ENCODE assay signal across 8 mouse cellular contexts in genomic region chr17:87282007-87282705, GRCm38 (mm10). TPM values are rescaled to one million over a fixed set of nuclear protein-coding genes. Genes with fewer than 3 reads are reported as not detected.
A peak's percentile ranks its signal among the peaks of the same experiment; 100 is the strongest.
DNase-seq lines count a peak whose midpoint lies in the region; ATAC-seq and TF ChIP-seq lines count a peak whose summit lies in the region.

No protein-coding gene starts in this region.

- TF ChIP-seq POLR2A in limb, embryonic 14.5 days (IDR thresholded peaks at IDR 0.05; ENCODE audit: borderline replicate concordance, extremely low read depth, insufficient read depth, insufficient read length), result 0 out of 2 replicates have a peak, but pooled peaks have one; percentile 23
- 0 out of 2 replicates have a peak, but pooled peaks have one; percentile 6 for TF ChIP-seq POLR2A in spleen, adult 2 months (IDR thresholded peaks at IDR 0.05; ENCODE audit: low read depth, low read length)

- H3K4me2 ChIP-seq in embryonic facial prominence, embryonic 15.5 days (replicated peaks), result peak overlapping the region; percentile 88
- H3K4me2 ChIP-seq in kidney, embryonic 14.5 days (replicated peaks; ENCODE audit: low read depth, low read length), result peak overlapping the region; percentile 99
- peak overlapping the region; percentile 99 for H3K4me2 ChIP-seq in limb, embryonic 14.5 days (replicated peaks; ENCODE audit: low read depth, low read length, severe bottlenecking)
- peak overlapping the region; percentile 78 for H3K4me2 ChIP-seq in midbrain, embryonic 16.5 days (ENCODE audit: low read length)

- TF ChIP-seq CTCF in spleen, adult 2 months (IDR thresholded peaks at IDR 0.05; ENCODE audit: extremely low read depth, insufficient read depth, insufficient read length, insufficient replicate concordance), result no peak

- H3K36me3 ChIP-seq in embryonic facial prominence, embryonic 15.5 days, result no peaks in the 10 kb centered on the region
- H3K36me3 ChIP-seq in kidney, embryonic 14.5 days (ENCODE audit: control insufficient read depth, insufficient read depth, low read length), result no peaks in the 10 kb centered on the region
- no peaks in the 10 kb centered on the region for H3K36me3 ChIP-seq in limb, embryonic 14.5 days (ENCODE audit: control insufficient read depth, insufficient read depth, low read length)
- H3K36me3 ChIP-seq in midbrain, embryonic 16.5 days (ENCODE audit: control insufficient read depth, insufficient read depth, low read length), result no peaks in the 10 kb centered on the region
- H3K36me3 ChIP-seq in spleen, adult 2 months (ENCODE audit: control insufficient read depth, insufficient read depth, low read length), result no peaks in the 10 kb centered on the region

- H3K4me3 ChIP-seq in embryonic facial prominence, embryonic 15.5 days (replicated peaks), result peak overlapping the region; percentile 77
- peak overlapping the region; percentile 76 for H3K4me3 ChIP-seq in kidney, embryonic 14.5 days (ENCODE audit: low read length)
- peak overlapping the region; percentile 80 for H3K4me3 ChIP-seq in limb, embryonic 14.5 days (replicated peaks; ENCODE audit: low read length)
- H3K4me3 ChIP-seq in midbrain, embryonic 16.5 days (ENCODE audit: low read depth, low read length), result peak overlapping the region; percentile 71
- H3K4me3 ChIP-seq in spleen, adult 2 months (ENCODE audit: extremely low read depth, insufficient read depth, insufficient read length), result peak overlapping the region; percentile 90

- H3K9ac ChIP-seq in embryonic facial prominence, embryonic 15.5 days, result peak overlapping the region; percentile 88
- peak overlapping the region; percentile 78 for H3K9ac ChIP-seq in kidney, embryonic 14.5 days (ENCODE audit: low read depth, low read length)
- H3K9ac ChIP-seq in limb, embryonic 14.5 days (ENCODE audit: low read depth, low read length, severe bottlenecking), result peak overlapping the region; percentile 88
- peak overlapping the region; percentile 68 for H3K9ac ChIP-seq in midbrain, embryonic 16.5 days (ENCODE audit: low read depth, low read length)

- H3K27me3 ChIP-seq in embryonic facial prominence, embryonic 15.5 days, result peaks cover 9% of the 10 kb centered on the region
- H3K27me3 ChIP-seq in kidney, embryonic 14.5 days (ENCODE audit: control insufficient read depth, insufficient read depth, low read length), result peaks cover 8% of the 10 kb centered on the region
- H3K27me3 ChIP-seq in limb, embryonic 14.5 days (ENCODE audit: control insufficient read depth, insufficient read depth, low read length), result peaks cover 17% of the 10 kb centered on the region
- H3K27me3 ChIP-seq in midbrain, embryonic 16.5 days (ENCODE audit: control insufficient read depth, insufficient read depth, low read depth, low read length), result peaks cover 28% of the 10 kb centered on the region
- no peaks in the 10 kb centered on the region for H3K27me3 ChIP-seq in spleen, adult 2 months (ENCODE audit: control insufficient read depth, insufficient read depth, low read length)

- peak; percentile 84 for ATAC-seq in embryonic facial prominence, embryonic 15.5 days (ENCODE audit: insufficient number of reproducible peaks, low FRiP score, low TSS enrichment, low read depth)
- peak; percentile 84 for ATAC-seq in kidney, embryonic 14.5 days (ENCODE audit: low FRiP score, low TSS enrichment)
- ATAC-seq in limb, embryonic 14.5 days (ENCODE audit: low FRiP score, low read depth), result peak; percentile 81
- peak; percentile 78 for ATAC-seq in midbrain, embryonic 16.5 days

- peak overlapping the region; percentile 97 for H3K27ac ChIP-seq in embryonic facial prominence, embryonic 15.5 days (replicated peaks)
- peak overlapping the region; percentile 92 for H3K27ac ChIP-seq in kidney, embryonic 14.5 days (ENCODE audit: low read depth, low read length)
- H3K27ac ChIP-seq in limb, embryonic 14.5 days (replicated peaks; ENCODE audit: low read depth, low read length), result peak overlapping the region; percentile 83
- peak overlapping the region; percentile 76 for H3K27ac ChIP-seq in midbrain, embryonic 16.5 days (ENCODE audit: low read length)
- peak overlapping the region; percentile 94 for H3K27ac ChIP-seq in spleen, adult 2 months (ENCODE audit: insufficient read depth, low read length)

- DNase-seq in A20 (ENCODE audit: low read depth, low spot score), result peak; percentile 94
- DNase-seq in adrenal gland, postnatal 4 days (ENCODE audit: low spot score in 2 of 2), result peak; percentile 68 to 84
- peak; percentile 95 to 97 for DNase-seq in heart, adult 9 months (ENCODE audit: low spot score in 2 of 2)
- DNase-seq in limb, embryonic 14.5 days (ENCODE audit: low spot score), result peak; percentile 91
- DNase-seq in spleen, adult 2 months (ENCODE audit: low read depth in 1 of 2, low spot score in 2 of 2), result peak; percentile 69 to 88

- WGBS in embryonic facial prominence, embryonic 15.5 days, result under 1% methylated on average over 44 of the region's 44 CpGs
- WGBS in kidney, embryonic 14.5 days, result under 1% methylated on average over 42 of the region's 44 CpGs
- under 1% methylated on average over 41 of the region's 44 CpGs for WGBS in limb, embryonic 14.5 days
- 0% methylated on average over 44 of the region's 44 CpGs for WGBS in midbrain, embryonic 16.5 days
- under 1% methylated on average over 43 of the region's 44 CpGs for WGBS in spleen, adult 2 months

- H3K9me3 ChIP-seq in embryonic facial prominence, embryonic 15.5 days (replicated peaks), result no peaks in the 10 kb centered on the region
- no peaks in the 10 kb centered on the region for H3K9me3 ChIP-seq in kidney, embryonic 14.5 days (ENCODE audit: control insufficient read depth, low read length)
- H3K9me3 ChIP-seq in limb, embryonic 14.5 days (ENCODE audit: control insufficient read depth, low read length), result no peaks in the 10 kb centered on the region
- H3K9me3 ChIP-seq in midbrain, embryonic 16.5 days (replicated peaks; ENCODE audit: control insufficient read depth, low read length, poor library complexity, severe bottlenecking), result no peaks in the 10 kb centered on the region

- H3K4me1 ChIP-seq in embryonic facial prominence, embryonic 15.5 days, result peaks cover 36% of the 10 kb centered on the region
- peaks cover 6% of the 10 kb centered on the region; the same call in 1 of the 2 replicates for H3K4me1 ChIP-seq in kidney, embryonic 14.5 days (ENCODE audit: control insufficient read depth, insufficient read depth, low read length)
- peaks cover 14% of the 10 kb centered on the region; the same call in 1 of the 2 replicates for H3K4me1 ChIP-seq in limb, embryonic 14.5 days (ENCODE audit: control insufficient read depth, insufficient read depth, low read length)
- H3K4me1 ChIP-seq in midbrain, embryonic 16.5 days (ENCODE audit: control insufficient read depth, insufficient read depth, low read length), result peaks cover 17% of the 10 kb centered on the region
- H3K4me1 ChIP-seq in spleen, adult 2 months (ENCODE audit: control insufficient read depth, insufficient read depth, insufficient read length), result peaks cover 29% of the 10 kb centered on the region; the same call in 1 of the 2 replicates

RNA-seq across cellular contexts. Expression of gene Ttc7, which starts 0.5 kb away (rescaled TPM):
- 10 to 100 TPM; 13.0 to 15.9 TPM for total RNA-seq in adrenal gland, postnatal 4 days (2021)
- polyA plus RNA-seq in embryonic facial prominence, embryonic 15.5 days (2015; fragmentation: Nextera tagmentation; extraction: Ambion mirVana), result 14.5 and 17.3 TPM in 2 replicates
- polyA plus RNA-seq in kidney, embryonic 14.5 days (2014; fragmentation: Nextera tagmentation; extraction: Ambion mirVana), result 4.0 and 5.7 TPM in 2 replicates
- 7.8 and 12.6 TPM in 2 replicates for polyA plus RNA-seq in limb, embryonic 14.5 days (2012; rRNA removed)
- polyA plus RNA-seq in limb, embryonic 14.5 days (2014; fragmentation: Nextera tagmentation; extraction: Ambion mirVana), result 6.4 and 9.4 TPM in 2 replicates
- polyA plus RNA-seq in midbrain, embryonic 16.5 days (2015; fragmentation: Nextera tagmentation; extraction: Ambion mirVana), result 4.2 and 6.4 TPM in 2 replicates
- 88.6 and 234 TPM in 2 replicates for polyA plus RNA-seq in spleen, adult 2 months (2012; rRNA removed)

RNA-seq across cellular contexts. Expression of gene Mcfd2, which starts 16.4 kb away (rescaled TPM):
- total RNA-seq in adrenal gland, postnatal 4 days (2021), result 100 to 1,000 TPM; 159 to 176 TPM
- 102 and 104 TPM in 2 replicates for polyA plus RNA-seq in embryonic facial prominence, embryonic 15.5 days (2015; fragmentation: Nextera tagmentation; extraction: Ambion mirVana)
- 82.6 and 104 TPM in 2 replicates for polyA plus RNA-seq in kidney, embryonic 14.5 days (2014; fragmentation: Nextera tagmentation; extraction: Ambion mirVana)
- 70.3 and 73.6 TPM in 2 replicates for polyA plus RNA-seq in limb, embryonic 14.5 days (2012; rRNA removed)
- 89.6 and 98.4 TPM in 2 replicates for polyA plus RNA-seq in limb, embryonic 14.5 days (2014; fragmentation: Nextera tagmentation; extraction: Ambion mirVana)
- 44.6 and 48.1 TPM in 2 replicates for polyA plus RNA-seq in midbrain, embryonic 16.5 days (2015; fragmentation: Nextera tagmentation; extraction: Ambion mirVana)
- 38.5 and 47.0 TPM in 2 replicates for polyA plus RNA-seq in spleen, adult 2 months (2012; rRNA removed)

Comparison
In these comparisons a context has a peak if more than half of its experiments do, and no peak if none do; other contexts are left out.
1. Peak in every context shown above with its lines: DNase-seq, ATAC-seq, H3K4me3 ChIP-seq and H3K27ac ChIP-seq.